Mouse (Mus musculus) intestine, embryonic 16.5 days (tissue): ENCODE measurements at regions not wholly inside any gene's neighbourhood (a gene's known extent, or its start where the extent isn't known, plus 50 kb on each side); places are given as distances from the start of the nearest gene placed in this dataset.
"Not testable (repeated sequence)": the region's sequence is repeated elsewhere in the genome, so short reads cannot be mapped to it uniquely, and the experiment has no call there.

Experiments
- ATAC-seq: fragments of 200-750 bp; cut with Nextera tagmentation; 2 replicates; pipeline ENCODE4 v1.8.0; 2017; ENCODE audit warnings: moderate TSS enrichment, moderate library complexity
- H3K27ac ChIP-seq: fragments of 300-500 bp; sonication (generic); 2 replicates; pipeline ENCODE4 v1.5.1; 2014; ENCODE audit warnings: mild to moderate bottlenecking, low read length
- H3K27me3 ChIP-seq: fragments of 300-500 bp; sonication (generic); replicated peaks from 2 replicates; pipeline ENCODE4 v1.6.1; 2014; ENCODE audit warnings: low read length, control low read depth, mixed read lengths; ENCODE audit not compliant: control insufficient read depth, insufficient read depth
- H3K36me3 ChIP-seq: fragments of 300-500 bp; sonication (generic); 2 replicates; pipeline ENCODE4 v1.6.1; 2014; ENCODE audit warnings: low read length, control low read depth; ENCODE audit not compliant: control insufficient read depth, insufficient read depth
- H3K4me1 ChIP-seq: fragments of 300-500 bp; sonication (generic); 2 replicates; pipeline ENCODE4 v1.6.1; 2014; ENCODE audit warnings: low read length, control low read depth, mixed read lengths; ENCODE audit not compliant: control insufficient read depth, insufficient read depth
- H3K4me2 ChIP-seq: fragments of 300-500 bp; sonication (generic); 2 replicates; pipeline ENCODE4 v1.6.1; 2014; ENCODE audit warnings: low read depth, low read length, control low read depth
- H3K4me3 ChIP-seq: fragments of 300-500 bp; sonication (generic); 2 replicates; pipeline ENCODE4 v1.5.1; 2014; ENCODE audit warnings: mild to moderate bottlenecking, low read length
- H3K9ac ChIP-seq: fragments of 300-500 bp; sonication (generic); 2 replicates; pipeline ENCODE4 v1.6.1; 2014; ENCODE audit warnings: low read depth, low read length
- H3K9me3 ChIP-seq: fragments of 300-500 bp; sonication (generic); 2 replicates; pipeline ENCODE4 v1.6.1; 2016; ENCODE audit warnings: low read length, control low read depth; ENCODE audit not compliant: control insufficient read depth
- WGBS: fragments of 180-500 bp; shearing (Covaris S2); extraction: QIAGEN DNeasy Blood & Tissue Kit; methylation state at CpG from one replicate; pipeline ENCODE4 v1.1.7; 2014; 5-methylcytosine and 5-hydroxymethylcytosine counted together

GRCm38 (mm10) chr3:57957352-57957751 is 109.5 kb upstream of the Pfn2 start:
- Histone ChIP-seq H3K27me3 (no peaks in the 10 kb centered on the region), H3K27ac (no peak overlapping the region), H3K4me2 (no peak overlapping the region), H3K9me3 (no peaks in the 10 kb centered on the region), H3K4me3 (no peak overlapping the region), H3K9ac (no peak overlapping the region), H3K4me1 (no peaks in the 10 kb centered on the region), H3K36me3 (no peaks in the 10 kb centered on the region)
- 85% methylated on average over 4 of the region's 4 CpGs for WGBS
- ATAC-seq = no peak

DNA sequence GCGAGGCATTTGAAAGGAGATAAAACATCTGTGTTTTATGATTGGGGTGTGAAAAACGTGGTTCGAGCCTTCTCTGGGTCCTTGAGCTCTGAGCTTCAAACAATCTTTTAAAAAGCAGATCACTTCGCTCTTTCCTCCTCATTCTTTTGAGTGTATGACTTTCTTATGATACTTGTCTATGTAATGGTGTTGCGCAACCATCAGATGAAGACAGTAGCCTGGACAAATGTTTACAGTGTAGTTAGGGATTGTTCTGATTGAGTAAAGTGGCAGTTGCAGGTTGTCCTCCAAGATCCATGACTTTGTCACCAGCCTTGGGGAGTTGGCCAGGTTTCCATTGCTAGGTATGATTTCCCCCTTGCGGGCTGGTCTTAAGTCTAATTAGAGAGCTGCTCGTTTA is 116.1 kb upstream of the Pfn2 start:
- no peak overlapping the region for H3K27ac ChIP-seq
- no peak overlapping the region for H3K4me2 ChIP-seq
- H3K9ac ChIP-seq = no peak overlapping the region
- H3K9me3 ChIP-seq = no peaks in the 10 kb centered on the region
- ATAC-seq = no peak
- H3K27me3 ChIP-seq = no peaks in the 10 kb centered on the region
- H3K36me3 ChIP-seq = no peaks in the 10 kb centered on the region
- no peak overlapping the region for H3K4me3 ChIP-seq
- no peaks in the 10 kb centered on the region for H3K4me1 ChIP-seq
- 85% methylated on average over 7 of the region's 7 CpGs for WGBS

- H3K4me2 ChIP-seq, H3K27ac ChIP-seq, ATAC-seq, H3K36me3 ChIP-seq, H3K27me3 ChIP-seq, H3K9me3 ChIP-seq, H3K4me1 ChIP-seq, H3K9ac ChIP-seq, H3K4me3 ChIP-seq: not testable (repeated sequence)
- 84% methylated on average over 2 of the region's 2 CpGs for WGBS
Measured at GRCm38 (mm10) chr3:57970614-57971013, 122.7 kb upstream of the Pfn2 start.

- no peak overlapping the region for H3K4me3 ChIP-seq
- ATAC-seq = no peak
- WGBS = 45% methylated on average over 6 of the region's 6 CpGs
Measured at GRCm38 (mm10) chr3:57972469-57973245, 124.8 kb upstream of the Pfn2 start.

GRCm38 (mm10) chr3:57973546-57973945 is 125.7 kb upstream of the Pfn2 start:
- 82% methylated on average over 3 of the region's 3 CpGs for WGBS
- Histone ChIP-seq H3K4me1 (no peaks in the 10 kb centered on the region), H3K4me2 (no peak overlapping the region), H3K36me3 (no peaks in the 10 kb centered on the region), H3K9me3 (no peaks in the 10 kb centered on the region), H3K27ac (no peak overlapping the region), H3K27me3 (no peaks in the 10 kb centered on the region), H3K4me3 (no peak overlapping the region), H3K9ac (no peak overlapping the region)
- no peak for ATAC-seq

More at GRCm38 (mm10) chr3:57972469-57973245, 124.8 kb upstream of the Pfn2 start:
- H3K4me1 ChIP-seq = no peaks in the 10 kb centered on the region
- no peaks in the 10 kb centered on the region for H3K9me3 ChIP-seq
- no peaks in the 10 kb centered on the region for H3K27me3 ChIP-seq
- no peaks in the 10 kb centered on the region for H3K36me3 ChIP-seq
- no peak overlapping the region for H3K27ac ChIP-seq
- no peak overlapping the region for H3K4me2 ChIP-seq
- no peak overlapping the region for H3K9ac ChIP-seq

DNA sequence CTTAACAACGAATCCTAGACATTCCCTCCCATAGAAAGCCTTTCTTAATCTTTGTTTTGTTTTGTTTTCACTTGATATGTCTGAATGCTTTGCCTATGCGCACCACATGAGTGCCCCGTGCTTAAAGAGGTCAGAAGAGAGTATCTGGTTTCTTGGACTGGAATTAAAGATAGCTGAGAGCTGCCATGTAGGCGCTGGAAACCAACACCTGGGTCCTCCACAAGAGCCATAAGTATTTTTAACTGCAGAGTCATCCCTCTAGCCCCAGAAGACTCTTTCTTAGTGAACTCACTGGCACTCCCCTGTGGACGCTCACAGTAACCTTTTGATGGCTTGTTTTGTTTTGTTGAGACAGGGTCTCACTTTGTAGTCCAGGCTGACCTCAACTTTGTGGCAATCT is 127.5 kb upstream of the Pfn2 start:
- H3K4me1 ChIP-seq = no peaks in the 10 kb centered on the region
- no peak overlapping the region for H3K27ac ChIP-seq
- H3K4me2 ChIP-seq = no peak overlapping the region
- no peak overlapping the region for H3K9ac ChIP-seq
- no peaks in the 10 kb centered on the region for H3K27me3 ChIP-seq
- H3K36me3 ChIP-seq = no peaks in the 10 kb centered on the region
- H3K9me3 ChIP-seq = no peaks in the 10 kb centered on the region
- no peak overlapping the region for H3K4me3 ChIP-seq
- WGBS = 71% methylated on average over 5 of the region's 5 CpGs
- no peak for ATAC-seq

DNA sequence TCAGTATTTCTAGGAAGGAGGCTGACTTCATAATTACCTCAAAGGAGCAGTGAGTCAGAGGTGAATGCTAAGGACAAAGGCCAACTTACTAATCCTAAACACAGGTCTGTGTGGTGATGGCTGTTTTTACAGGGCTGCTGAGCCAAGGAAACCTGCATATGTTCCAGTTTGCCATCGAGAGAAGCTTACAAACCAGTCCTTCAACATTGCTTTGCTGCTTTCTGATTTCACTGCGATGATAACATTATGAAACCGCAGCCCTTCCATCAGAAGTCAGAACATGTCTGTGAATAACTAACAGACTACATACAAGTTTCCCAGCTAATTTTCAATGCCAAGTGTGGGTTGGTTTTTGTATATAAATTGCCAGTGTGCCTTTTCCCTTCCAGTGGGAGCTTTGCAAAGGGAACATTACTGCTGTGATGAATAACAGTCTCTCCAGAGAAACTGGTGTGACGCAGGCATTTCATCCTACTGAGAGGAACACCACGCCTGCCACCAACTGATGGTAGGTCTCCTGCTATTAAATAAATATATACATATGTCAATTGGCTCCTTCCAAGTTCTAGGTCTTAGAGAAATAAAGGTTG is 128.9 kb upstream of the Pfn2 start:
- Histone ChIP-seq H3K9ac (no peak overlapping the region), H3K36me3 (no peaks in the 10 kb centered on the region), H3K4me3 (no peak overlapping the region), H3K4me2 (no peak overlapping the region), H3K27me3 (no peaks in the 10 kb centered on the region), H3K4me1 (no peaks in the 10 kb centered on the region), H3K9me3 (no peaks in the 10 kb centered on the region), H3K27ac (no peak overlapping the region)
- no peak for ATAC-seq
- WGBS = 66% methylated on average over 5 of the region's 5 CpGs

GRCm38 (mm10) chr3:57988175-57988574 is 140.3 kb upstream of the Pfn2 start:
- Histone ChIP-seq H3K4me1 (no peaks in the 10 kb centered on the region), H3K4me2 (no peak overlapping the region), H3K27ac (no peak overlapping the region), H3K27me3 (no peaks in the 10 kb centered on the region), H3K4me3 (no peak overlapping the region), H3K36me3 (no peaks in the 10 kb centered on the region), H3K9me3 (no peaks in the 10 kb centered on the region), H3K9ac (no peak overlapping the region)
- whole genome bisulfite sequencing = 78% methylated on average over 3 of the region's 3 CpGs
- no peak for ATAC-seq

DNA sequence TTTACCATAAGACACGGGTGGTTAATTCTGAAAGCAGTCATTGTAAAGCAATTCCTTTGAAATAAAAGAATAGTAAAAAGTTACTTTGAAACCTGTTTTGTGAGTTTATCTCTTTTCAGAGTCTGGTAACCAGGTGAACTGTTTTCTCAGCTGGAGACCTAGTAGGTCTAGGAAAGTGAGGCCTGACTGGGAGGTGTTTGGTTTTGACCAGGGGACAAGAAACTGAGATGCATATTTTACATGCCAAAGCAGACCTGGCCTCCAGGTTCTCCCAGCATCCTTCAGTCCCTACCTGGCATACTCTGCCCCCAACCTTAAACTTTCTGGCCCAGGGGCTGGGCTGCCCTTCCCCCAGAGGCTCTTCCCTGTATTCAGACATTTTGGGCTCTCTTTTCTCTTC is 142.9 kb upstream of the Pfn2 start:
- 60% methylated on average over 1 of the region's 1 CpGs for WGBS
- Histone ChIP-seq H3K4me3 (no peak overlapping the region), H3K4me1 (no peaks in the 10 kb centered on the region), H3K27ac (no peak overlapping the region), H3K36me3 (no peaks in the 10 kb centered on the region), H3K9me3 (no peaks in the 10 kb centered on the region), H3K4me2 (no peak overlapping the region), H3K27me3 (no peaks in the 10 kb centered on the region), H3K9ac (no peak overlapping the region)
- ATAC-seq = no peak
